Mouse (Mus musculus) bone marrow macrophage, adult 2 months (primary cell): ENCODE data around the gene Ccdc42. TPM values are rescaled to one million over a fixed set of nuclear protein-coding genes. Genes with fewer than 3 reads are reported as not detected.

ENCODE experiments used
- H3K27ac ChIP-seq: 2 replicates; pipeline ENCODE4 v1.5.1; 2012; ENCODE audit warnings: low read depth, low read length; ENCODE audit not compliant: insufficient read depth
- H3K4me1 ChIP-seq: 2 replicates; pipeline ENCODE4 v1.6.1; 2012; ENCODE audit warnings: low read length; ENCODE audit not compliant: control insufficient read depth, insufficient read depth
- H3K4me3 ChIP-seq: 2 replicates; pipeline ENCODE4 v1.5.1; 2012; ENCODE audit warnings: mild to moderate bottlenecking, low read length, moderate library complexity; ENCODE audit not compliant: insufficient read depth
- CTCF ChIP-seq: IDR thresholded peaks from 2 replicates; pipeline ENCODE4 v1.5.1; 2012; ENCODE audit warnings: low read depth, mild to moderate bottlenecking, low read length, moderate library complexity
- POLR2A ChIP-seq: IDR thresholded peaks from 2 replicates; pipeline ENCODE4 v1.6.1; 2012; ENCODE audit warnings: mild to moderate bottlenecking, low read depth, low read length, borderline replicate concordance
- polyA plus RNA-seq: library from polyadenylated mRNA; stranded (reverse); fragments of >200 nt; gene quantifications from 2 replicates; pipeline ENCODE4 v1.2.4, GENCODE M21; 2012; ENCODE audit not compliant: missing spikeins, insufficient read depth, insufficient read length

Ccdc42 gene
- polyA plus RNA-seq: not detected in 2 replicates

- H3K4me3 ChIP-seq: no peak within 1 kb of the TSS
- H3K4me1 ChIP-seq: no peaks in the 10 kb centered on the region
- no peak within 1 kb of the TSS for H3K27ac ChIP-seq
- TF ChIP-seq CTCF (no peak), POLR2A (no peak)
Measured at GRCm38 (mm10) chr11:68586721-68587120, at the start of gene Ccdc42. Gene Ccdc42, plus strand, starts transcription at chr11:68587021.

GRCm38 (mm10) chr11:68539621-68540020 is 47.2 kb upstream of the Ccdc42 start:
- TF ChIP-seq CTCF (no peak), POLR2A (no peak)
- Histone ChIP-seq H3K4me1 (no peaks in the 10 kb centered on the region), H3K27ac (no peak overlapping the region), H3K4me3 (no peak overlapping the region)

GRCm38 (mm10) chr11:68544554-68544953 is 42.3 kb upstream of the Ccdc42 start:
- no peak overlapping the region for H3K4me3 ChIP-seq
- TF ChIP-seq POLR2A (no peak), CTCF (no peak)

GRCm38 (mm10) chr11:68545172-68545571 is 41.6 kb upstream of the Ccdc42 start:
- H3K27ac ChIP-seq: no peak overlapping the region
- TF ChIP-seq POLR2A: no peak
- no peak for TF ChIP-seq CTCF
- H3K4me1 ChIP-seq: peaks cover 12% of the 10 kb centered on the region
- H3K4me3 ChIP-seq: no peak overlapping the region

More at GRCm38 (mm10) chr11:68544554-68544953, 42.3 kb upstream of the Ccdc42 start:
- Histone ChIP-seq H3K27ac (no peak overlapping the region), H3K4me1 (peaks cover 12% of the 10 kb centered on the region)

- TF ChIP-seq CTCF: no peak
- no peak for TF ChIP-seq POLR2A
- peaks cover 12% of the 10 kb centered on the region for H3K4me1 ChIP-seq
- no peak overlapping the region for H3K27ac ChIP-seq
- no peak overlapping the region for H3K4me3 ChIP-seq
Measured at GRCm38 (mm10) chr11:68545682-68546222, 41.1 kb upstream of the Ccdc42 start.

GRCm38 (mm10) chr11:68547484-68547883 is 39.3 kb upstream of the Ccdc42 start:
- Histone ChIP-seq H3K4me1 (peaks cover 12% of the 10 kb centered on the region), H3K4me3 (no peak overlapping the region), H3K27ac (no peak overlapping the region)
- no peak for TF ChIP-seq POLR2A
- TF ChIP-seq CTCF: no peak

- Histone ChIP-seq H3K4me3 (no peak overlapping the region), H3K4me1 (peaks cover 12% of the 10 kb centered on the region), H3K27ac (no peak overlapping the region)
- TF ChIP-seq CTCF (peak; percentile 46; the same call in 1 of the 2 replicates), POLR2A (no peak)
Measured at GRCm38 (mm10) chr11:68549597-68549996, 37.2 kb upstream of the Ccdc42 start.

GRCm38 (mm10) chr11:68550358-68550757 is 36.5 kb upstream of the Ccdc42 start:
- Histone ChIP-seq H3K4me3 (no peak overlapping the region), H3K27ac (no peak overlapping the region), H3K4me1 (peaks cover 12% of the 10 kb centered on the region)
- TF ChIP-seq POLR2A (no peak), CTCF (no peak)

GRCm38 (mm10) chr11:68553981-68554471 is 32.8 kb upstream of the Ccdc42 start:
- H3K27ac ChIP-seq: no peak overlapping the region
- no peak overlapping the region for H3K4me3 ChIP-seq
- TF ChIP-seq CTCF: 0 out of 2 replicates have a peak, but pooled peaks have one; percentile 29
- no peak for TF ChIP-seq POLR2A
- no peaks in the 10 kb centered on the region for H3K4me1 ChIP-seq

GRCm38 (mm10) chr11:68555918-68556584 is 30.8 kb upstream of the Ccdc42 start, which contains the start of gene Mfsd6l:
Gene Mfsd6l, plus strand, starts transcription at chr11:68556186.
- no peak within 1 kb of the TSS for H3K4me3 ChIP-seq
- no peak within 1 kb of the TSS for H3K27ac ChIP-seq
- TF ChIP-seq POLR2A (no peak), CTCF (no peak)
- no peaks in the 10 kb centered on the region for H3K4me1 ChIP-seq
